Mouse (Mus musculus): ENCODE results near the gene Tiam2. TPM values are rescaled to one million over a fixed set of nuclear protein-coding genes. Genes with fewer than 3 reads are reported as not detected.

Tiam2 gene
- polyA plus RNA-seq, 1 experiment = 254 TPM

GRCm38 (mm10) chr17:3500076-3500475 lies 173.7 kb downstream of the Tiam2 start:
- WGBS = 53% methylated on average over 6 of the region's 6 CpGs
- Histone ChIP-seq H3K4me1 (ENCODE audit: control insufficient read depth, insufficient read depth, low read length) (peaks cover 19% of the 10 kb centered on the region), H3K4me3 (ENCODE audit: insufficient read depth, low read depth, low read length) (no peak overlapping the region), H3K27ac (ENCODE audit: insufficient read depth, low read depth, low read length) (no peak overlapping the region)
- no peak for TF ChIP-seq POLR2A (IDR thresholded peaks at IDR 0.05; ENCODE audit: insufficient read depth, low read depth, low read length)
- no peak for TF ChIP-seq CTCF (IDR thresholded peaks at IDR 0.05; ENCODE audit: insufficient read depth, low read depth, low read length)

- no peak overlapping the region for H3K27ac ChIP-seq (ENCODE audit: insufficient read depth, low read depth, low read length)
- 67% methylated on average over 4 of the region's 4 CpGs for WGBS
- TF ChIP-seq CTCF (IDR thresholded peaks at IDR 0.05; ENCODE audit: insufficient read depth, low read depth, low read length) (no peak), POLR2A (IDR thresholded peaks at IDR 0.05; ENCODE audit: insufficient read depth, low read depth, low read length) (no peak)
- H3K4me1 ChIP-seq (ENCODE audit: control insufficient read depth, insufficient read depth, low read length) = peaks cover 14% of the 10 kb centered on the region
- no peak overlapping the region for H3K4me3 ChIP-seq (ENCODE audit: insufficient read depth, low read depth, low read length)
Measured at GRCm38 (mm10) chr17:3500936-3501335, 174.6 kb downstream of the Tiam2 start.

GRCm38 (mm10) chr17:3505711-3506110 lies 179.3 kb downstream of the Tiam2 start:
- H3K4me1 ChIP-seq (ENCODE audit: control insufficient read depth, insufficient read depth, low read length) = peaks cover 6% of the 10 kb centered on the region; the same call in 1 of the 2 replicates
- no peak overlapping the region for H3K27ac ChIP-seq (ENCODE audit: insufficient read depth, low read depth, low read length)
- WGBS = 86% methylated on average over 1 of the region's 1 CpGs
- no peak overlapping the region for H3K4me3 ChIP-seq (ENCODE audit: insufficient read depth, low read depth, low read length)
- TF ChIP-seq POLR2A (IDR thresholded peaks at IDR 0.05; ENCODE audit: insufficient read depth, low read depth, low read length) (no peak), CTCF (IDR thresholded peaks at IDR 0.05; ENCODE audit: insufficient read depth, low read depth, low read length) (no peak)

- H3K27ac ChIP-seq (ENCODE audit: insufficient read depth, low read depth, low read length) = no peak overlapping the region
- peaks cover 6% of the 10 kb centered on the region; the same call in 1 of the 2 replicates for H3K4me1 ChIP-seq (ENCODE audit: control insufficient read depth, insufficient read depth, low read length)
- no peak for TF ChIP-seq CTCF (IDR thresholded peaks at IDR 0.05; ENCODE audit: insufficient read depth, low read depth, low read length)
- TF ChIP-seq POLR2A (IDR thresholded peaks at IDR 0.05; ENCODE audit: insufficient read depth, low read depth, low read length) = no peak
- 79% methylated on average over 8 of the region's 8 CpGs for WGBS
- no peak overlapping the region for H3K4me3 ChIP-seq (ENCODE audit: insufficient read depth, low read depth, low read length)
Measured at GRCm38 (mm10) chr17:3506508-3506907, 180.1 kb downstream of the Tiam2 start.

GRCm38 (mm10) chr17:3509841-3510240 lies 183.5 kb downstream of the Tiam2 start:
- Histone ChIP-seq H3K4me3 (ENCODE audit: insufficient read depth, low read depth, low read length) (no peak overlapping the region), H3K4me1 (ENCODE audit: control insufficient read depth, insufficient read depth, low read length) (no peaks in the 10 kb centered on the region), H3K27ac (ENCODE audit: insufficient read depth, low read depth, low read length) (no peak overlapping the region)
- TF ChIP-seq POLR2A (IDR thresholded peaks at IDR 0.05; ENCODE audit: insufficient read depth, low read depth, low read length) (no peak), CTCF (IDR thresholded peaks at IDR 0.05; ENCODE audit: insufficient read depth, low read depth, low read length) (peak; percentile 47; the same call in 1 of the 2 replicates)
- WGBS = 30% methylated on average over 1 of the region's 1 CpGs

- TF ChIP-seq POLR2A (IDR thresholded peaks at IDR 0.05; ENCODE audit: insufficient read depth, low read depth, low read length) (no peak), CTCF (IDR thresholded peaks at IDR 0.05; ENCODE audit: insufficient read depth, low read depth, low read length) (no peak)
- Histone ChIP-seq H3K4me1 (ENCODE audit: control insufficient read depth, insufficient read depth, low read length) (0 out of 2 replicates have a peak, but pooled peaks cover under 1% of the 10 kb centered on the region), H3K4me3 (ENCODE audit: insufficient read depth, low read depth, low read length) (no peak overlapping the region), H3K27ac (ENCODE audit: insufficient read depth, low read depth, low read length) (no peak overlapping the region)
- WGBS = 88% methylated on average over 5 of the region's 5 CpGs
Measured at GRCm38 (mm10) chr17:3514316-3514715, 187.9 kb downstream of the Tiam2 start.

- H3K4me1 ChIP-seq (ENCODE audit: control insufficient read depth, insufficient read depth, low read length) = 0 out of 2 replicates have a peak, but pooled peaks cover 2% of the 10 kb centered on the region
- no peak overlapping the region for H3K27ac ChIP-seq (ENCODE audit: insufficient read depth, low read depth, low read length)
- WGBS = 89% methylated on average over 8 of the region's 8 CpGs
- no peak overlapping the region for H3K4me3 ChIP-seq (ENCODE audit: insufficient read depth, low read depth, low read length)
- TF ChIP-seq CTCF (IDR thresholded peaks at IDR 0.05; ENCODE audit: insufficient read depth, low read depth, low read length) (no peak), POLR2A (IDR thresholded peaks at IDR 0.05; ENCODE audit: insufficient read depth, low read depth, low read length) (no peak)
Measured at GRCm38 (mm10) chr17:3515851-3516250, 189.5 kb downstream of the Tiam2 start.

GRCm38 (mm10) chr17:3516406-3516805 lies 190.0 kb downstream of the Tiam2 start:
- Histone ChIP-seq H3K27ac (ENCODE audit: insufficient read depth, low read depth, low read length) (no peak overlapping the region), H3K4me1 (ENCODE audit: control insufficient read depth, insufficient read depth, low read length) (0 out of 2 replicates have a peak, but pooled peaks cover 2% of the 10 kb centered on the region), H3K4me3 (ENCODE audit: insufficient read depth, low read depth, low read length) (no peak overlapping the region)
- WGBS = 58% methylated on average over 9 of the region's 9 CpGs
- TF ChIP-seq CTCF (IDR thresholded peaks at IDR 0.05; ENCODE audit: insufficient read depth, low read depth, low read length) (no peak), POLR2A (IDR thresholded peaks at IDR 0.05; ENCODE audit: insufficient read depth, low read depth, low read length) (no peak)

- no peak overlapping the region for H3K27ac ChIP-seq (ENCODE audit: insufficient read depth, low read depth, low read length)
- H3K4me3 ChIP-seq (ENCODE audit: insufficient read depth, low read depth, low read length) = no peak overlapping the region
- TF ChIP-seq CTCF (IDR thresholded peaks at IDR 0.05; ENCODE audit: insufficient read depth, low read depth, low read length) = no peak
- no peak for TF ChIP-seq POLR2A (IDR thresholded peaks at IDR 0.05; ENCODE audit: insufficient read depth, low read depth, low read length)
- WGBS = 93% methylated on average over 5 of the region's 5 CpGs
- H3K4me1 ChIP-seq (ENCODE audit: control insufficient read depth, insufficient read depth, low read length) = 0 out of 2 replicates have a peak, but pooled peaks cover 2% of the 10 kb centered on the region
Measured at GRCm38 (mm10) chr17:3520344-3520743, 194.0 kb downstream of the Tiam2 start.

All from olfactory bulb, adult 2 months (tissue).